Mouse (Mus musculus) kidney, adult 2 months (tissue): ENCODE results near the gene Rbm19. TPM values are rescaled to one million over a fixed set of nuclear protein-coding genes. Genes with fewer than 3 reads are reported as not detected.

Experiments used
- DNase-seq: peaks from one replicate; pipeline ENCODE4 v3.0.0; 2021
- H3K27ac ChIP-seq: fragments of 200-500 bp; 2 replicates; pipeline ENCODE4 v1.5.1; 2012; ENCODE audit warnings: low read depth, low read length, control low read depth, inconsistent platforms; ENCODE audit not compliant: insufficient read depth
- H3K27me3 ChIP-seq: fragments of 200-500 bp; replicated peaks from 2 replicates; pipeline ENCODE4 v1.6.1; 2012; ENCODE audit warnings: mild to moderate bottlenecking, moderate library complexity, low read length, inconsistent platforms; ENCODE audit not compliant: control insufficient read depth, insufficient read depth
- H3K36me3 ChIP-seq: fragments of 200-500 bp; 2 replicates; pipeline ENCODE4 v1.6.1; 2012; ENCODE audit warnings: mild to moderate bottlenecking, moderate library complexity, low read length, inconsistent platforms; ENCODE audit not compliant: control insufficient read depth, insufficient read depth
- H3K4me1 ChIP-seq: fragments of 200-500 bp; 2 replicates; pipeline ENCODE4 v1.6.1; 2011; ENCODE audit warnings: low read length; ENCODE audit not compliant: control insufficient read depth, insufficient read depth
- H3K4me3 ChIP-seq: fragments of 200-500 bp; 2 replicates; pipeline ENCODE4 v1.5.1; 2011; ENCODE audit warnings: mild to moderate bottlenecking, low read depth, low read length, control low read depth; ENCODE audit not compliant: insufficient read depth
- CTCF ChIP-seq: fragments of 200-500 bp; conservative IDR thresholded peaks from 2 replicates; pipeline ENCODE4 v1.5.1; 2011; ENCODE audit warnings: low read depth, mild to moderate bottlenecking, control low read depth, low read length, moderate library complexity, mixed read lengths; ENCODE audit not compliant: insufficient read depth, insufficient read length
- POLR2A ChIP-seq: fragments of 200-500 bp; IDR thresholded peaks from one replicate; pipeline ENCODE4 v1.6.1; 2011; ENCODE audit warnings: low read depth, low read length, control low read depth
- WGBS: fragments of 180-500 bp; shearing (Covaris S2); methylation state at CpG from one replicate; pipeline ENCODE4 v1.1.7; 2018; 5-methylcytosine and 5-hydroxymethylcytosine counted together
- polyA plus RNA-seq: library from polyadenylated mRNA; depleted of rRNA; stranded (reverse); fragments of >200 nt; gene quantifications from 2 replicates; pipeline ENCODE4 v1.2.3, GENCODE M21; 2012

Gene Rbm19
- polyA plus RNA-seq, 1 experiment: 12.1 TPM

- peak; percentile 81 for TF ChIP-seq CTCF
- no peak for TF ChIP-seq POLR2A
- H3K27me3 ChIP-seq: no peaks in the 10 kb centered on the region
- DNase-seq: peak; percentile 32
- H3K27ac ChIP-seq: no peak overlapping the region
- H3K36me3 ChIP-seq: no peaks in the 10 kb centered on the region
- 50% methylated on average over 6 of the region's 6 CpGs for WGBS
- H3K4me3 ChIP-seq: no peak overlapping the region
- peaks cover 3% of the 10 kb centered on the region; the same call in 1 of the 2 replicates for H3K4me1 ChIP-seq
These were observed 17.7 kb downstream of the Rbm19 start for GRCm38 (mm10) chr5:120134000-120134399.

GRCm38 (mm10) chr5:120135337-120135736, 19.1 kb downstream of the Rbm19 start:
- Histone ChIP-seq H3K4me1 (peaks cover 3% of the 10 kb centered on the region; the same call in 1 of the 2 replicates), H3K27ac (no peak overlapping the region), H3K36me3 (no peaks in the 10 kb centered on the region), H3K4me3 (no peak overlapping the region), H3K27me3 (no peaks in the 10 kb centered on the region)
- 92% methylated on average over 14 of the region's 14 CpGs for WGBS
- DNase-seq: no peak
- no peak for TF ChIP-seq CTCF
- no peak for TF ChIP-seq POLR2A

GRCm38 (mm10) chr5:120135823-120136222, 19.6 kb downstream of the Rbm19 start:
- H3K27me3 ChIP-seq: no peaks in the 10 kb centered on the region
- H3K4me1 ChIP-seq: peaks cover 3% of the 10 kb centered on the region; the same call in 1 of the 2 replicates
- WGBS: 69% methylated on average over 3 of the region's 3 CpGs
- H3K36me3 ChIP-seq: no peaks in the 10 kb centered on the region
- H3K27ac ChIP-seq: no peak overlapping the region
- H3K4me3 ChIP-seq: no peak overlapping the region
- no peak for DNase-seq
- TF ChIP-seq CTCF (no peak), POLR2A (no peak)

- Histone ChIP-seq H3K36me3 (no peaks in the 10 kb centered on the region), H3K4me1 (peaks cover 3% of the 10 kb centered on the region; the same call in 1 of the 2 replicates), H3K27ac (no peak overlapping the region), H3K27me3 (no peaks in the 10 kb centered on the region), H3K4me3 (no peak overlapping the region)
- TF ChIP-seq CTCF (no peak), POLR2A (no peak)
- WGBS: 81% methylated on average over 10 of the region's 10 CpGs
- DNase-seq: no peak
These were observed 20.0 kb downstream of the Rbm19 start for GRCm38 (mm10) chr5:120136236-120136675.

- no peaks in the 10 kb centered on the region for H3K27me3 ChIP-seq
- WGBS: 97% methylated on average over 5 of the region's 5 CpGs
These were observed 20.8 kb downstream of the Rbm19 start for GRCm38 (mm10) chr5:120137038-120137437.

GRCm38 (mm10) chr5:120137846-120138245, 21.6 kb downstream of the Rbm19 start:
- TF ChIP-seq CTCF (no peak), POLR2A (no peak)
- Histone ChIP-seq H3K4me3 (no peak overlapping the region), H3K27me3 (no peaks in the 10 kb centered on the region), H3K36me3 (no peaks in the 10 kb centered on the region), H3K27ac (no peak overlapping the region), H3K4me1 (peaks cover 3% of the 10 kb centered on the region; the same call in 1 of the 2 replicates)
- no peak for DNase-seq
- 95% methylated on average over 1 of the region's 1 CpGs for WGBS

More at GRCm38 (mm10) chr5:120137038-120137437, 20.8 kb downstream of the Rbm19 start:
- no peak overlapping the region for H3K27ac ChIP-seq
- no peak for DNase-seq
- H3K4me1 ChIP-seq: peaks cover 3% of the 10 kb centered on the region; the same call in 1 of the 2 replicates
- H3K36me3 ChIP-seq: no peaks in the 10 kb centered on the region
- H3K4me3 ChIP-seq: no peak overlapping the region
- TF ChIP-seq CTCF: no peak
- TF ChIP-seq POLR2A: no peak

GRCm38 (mm10) chr5:120138406-120138805, 22.1 kb downstream of the Rbm19 start:
- peaks cover 3% of the 10 kb centered on the region; the same call in 1 of the 2 replicates for H3K4me1 ChIP-seq
- WGBS: 53% methylated on average over 3 of the region's 3 CpGs
- no peaks in the 10 kb centered on the region for H3K36me3 ChIP-seq
- H3K4me3 ChIP-seq: no peak overlapping the region
- peak; percentile 74 for DNase-seq
- no peak for TF ChIP-seq POLR2A
- TF ChIP-seq CTCF: no peak
- H3K27me3 ChIP-seq: no peaks in the 10 kb centered on the region
- H3K27ac ChIP-seq: no peak overlapping the region
